Mouse (Mus musculus) v-Abl transformed pro-B cells (cell line): ENCODE measurements around the gene Upp2.

Source experiments
- in situ Hi-C, 2 experiments: fragments of 400-800 bp; cut with MboI; formaldehyde crosslinking; loops; one replicate each; pipeline ENCODE4 v1.15.1; 2025; ENCODE audit not compliant: unreplicated experiment in 2 of 2

The Upp2 gene

GRCm38 (mm10) chr2:58665081-58665814 lies 98.2 kb downstream of the Upp2 start:
- in situ Hi-C loops = loop anchor here (5.0 to 10.0 kb wide), 5 partner anchors 80 to 633 kb away; no protein-coding TSS in a partner anchor

- in situ Hi-C loops = loop anchor here (5.0 to 10.0 kb wide), 5 partner anchors 82 to 635 kb away; no protein-coding TSS in a partner anchor
Observed at GRCm38 (mm10) chr2:58667298-58667697, 100.2 kb downstream of the Upp2 start.

- in situ Hi-C loops = loop anchor here (5.0 to 10.0 kb wide), 5 partner anchors 83 to 636 kb away; no protein-coding TSS in a partner anchor
Observed at GRCm38 (mm10) chr2:58667991-58668390, 100.9 kb downstream of the Upp2 start.

GRCm38 (mm10) chr2:58669114-58669513 lies 102.0 kb downstream of the Upp2 start:
- in situ Hi-C loops = loop anchor here (5.0 to 10.0 kb wide), 5 partner anchors 84 to 637 kb away; no protein-coding TSS in a partner anchor

- in situ Hi-C loops = no loop called here
Observed at GRCm38 (mm10) chr2:58672520-58672919, 105.4 kb downstream of the Upp2 start.

GRCm38 (mm10) chr2:58679968-58680367 lies 112.9 kb downstream of the Upp2 start:
- in situ Hi-C loops = loop anchor here (5.0 to 25.0 kb wide), 3 partner anchors 752 to 1732 kb away; no protein-coding TSS in a partner anchor

GRCm38 (mm10) chr2:58680794-58681193 lies 113.7 kb downstream of the Upp2 start:
- in situ Hi-C loops = loop anchor here (5.0 to 25.0 kb wide), 3 partner anchors 752 to 1732 kb away; no protein-coding TSS in a partner anchor

- in situ Hi-C loops = loop anchor here (5.0 to 25.0 kb wide), 3 partner anchors 751 to 1731 kb away; no protein-coding TSS in a partner anchor
Observed at GRCm38 (mm10) chr2:58681394-58681793, 114.3 kb downstream of the Upp2 start.

- in situ Hi-C loops = loop anchor here in 1 of 2 experiments (25.0 kb wide), 1 partner anchor 1715 kb away; no protein-coding TSS in a partner anchor
Observed at GRCm38 (mm10) chr2:58697501-58697900, 130.4 kb downstream of the Upp2 start.

- in situ Hi-C loops = loop anchor here in 1 of 2 experiments (25.0 kb wide), 1 partner anchor 1712 kb away; no protein-coding TSS in a partner anchor
Observed at GRCm38 (mm10) chr2:58699931-58700330, 132.8 kb downstream of the Upp2 start.

- in situ Hi-C loops = no loop called here
Observed at GRCm38 (mm10) chr2:58700354-58700753, 133.3 kb downstream of the Upp2 start.

- in situ Hi-C loops = no loop called here
Observed at GRCm38 (mm10) chr2:58701627-58702026, 134.5 kb downstream of the Upp2 start.

- in situ Hi-C loops = no loop called here
Observed at GRCm38 (mm10) chr2:58703226-58703625, 136.1 kb downstream of the Upp2 start.

- in situ Hi-C loops = no loop called here
Observed at GRCm38 (mm10) chr2:58703646-58704045, 136.5 kb downstream of the Upp2 start.

- in situ Hi-C loops = no loop called here
Observed at GRCm38 (mm10) chr2:58704576-58704975, 137.5 kb downstream of the Upp2 start.

- in situ Hi-C loops = no loop called here
Observed at GRCm38 (mm10) chr2:58707676-58708075, 140.6 kb downstream of the Upp2 start.

- in situ Hi-C loops = no loop called here
Observed at GRCm38 (mm10) chr2:58710234-58710633, 143.1 kb downstream of the Upp2 start.

- in situ Hi-C loops = no loop called here
Observed at GRCm38 (mm10) chr2:58711049-58711448, 144.0 kb downstream of the Upp2 start.

GRCm38 (mm10) chr2:58711491-58711890 lies 144.4 kb downstream of the Upp2 start:
- in situ Hi-C loops = no loop called here

GRCm38 (mm10) chr2:58711935-58712334 lies 144.8 kb downstream of the Upp2 start:
- in situ Hi-C loops = no loop called here

GRCm38 (mm10) chr2:58717898-58718297 lies 150.8 kb downstream of the Upp2 start:
- in situ Hi-C loops = no loop called here
